Mouse (Mus musculus) heart, postnatal 14 days (tissue): ENCODE measurements at regions not wholly inside any gene's neighbourhood (a gene's known extent, or its start where the extent isn't known, plus 50 kb on each side); places are given as distances from the start of the nearest gene placed in this dataset.

ENCODE experiments used
- DNase-seq, 2 experiments: peaks; one replicate each; pipeline ENCODE4 v3.0.0; 2021 to 2022
- intact Hi-C: fragments of 180-260 bp; cut with DNase I; formaldehyde crosslinking; loops from one replicate; pipeline ENCODE4 v1.15.1; 2025

DNA sequence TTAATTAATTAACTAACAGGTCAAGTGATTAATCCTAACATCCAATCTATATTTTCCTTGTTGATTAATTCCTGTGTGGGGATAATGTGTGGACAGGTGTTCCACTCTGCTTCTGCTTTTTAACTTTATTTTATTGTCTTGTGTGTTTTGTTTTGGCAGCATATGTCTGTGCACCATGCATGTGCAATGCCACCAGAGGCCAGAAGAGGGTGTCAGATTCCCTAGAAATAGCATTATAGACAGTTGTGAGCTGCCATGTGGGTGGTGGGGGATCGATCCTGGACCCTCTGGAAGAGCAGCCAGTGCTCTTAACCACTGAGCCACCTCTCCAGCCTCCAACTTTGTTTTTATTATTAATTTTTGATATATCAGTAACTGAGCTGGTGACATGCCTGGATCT, 65.6 kb downstream of the En1 start:
- no peak for DNase-seq
- intact Hi-C loops = no loop called here

GRCm38 (mm10) chr1:120683532-120684245, 81.5 kb downstream of the En1 start:
- intact Hi-C loops = no loop called here
- no peak for DNase-seq

DNA sequence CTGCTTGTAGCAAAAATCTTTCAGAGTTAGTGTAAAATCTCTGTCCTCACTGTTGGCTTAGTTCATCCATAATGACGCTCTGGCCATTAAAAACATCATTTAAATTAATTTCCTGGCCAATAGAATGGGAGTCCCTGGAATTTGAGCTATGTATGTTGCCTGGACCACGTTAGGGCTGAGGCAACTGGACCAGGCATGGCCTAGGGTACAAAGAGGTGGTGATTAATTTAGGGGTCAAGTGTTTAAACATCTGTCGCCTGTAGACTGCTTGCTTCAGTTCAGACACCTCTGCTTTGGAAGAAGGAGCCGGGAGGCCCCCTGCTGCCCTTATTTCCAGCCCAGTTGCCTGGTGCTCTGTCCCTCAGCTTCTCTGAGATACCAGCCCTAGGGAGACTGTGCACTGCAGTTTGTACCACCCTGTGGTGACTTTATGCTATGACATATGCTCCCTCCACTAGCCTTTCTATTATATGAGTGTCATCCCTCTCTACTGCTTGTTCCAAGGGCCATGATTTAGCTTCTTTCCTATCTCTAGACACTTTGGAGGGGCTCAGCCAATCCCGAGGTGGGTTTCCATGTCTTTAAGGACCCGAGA, 83.5 kb downstream of the En1 start:
- intact Hi-C loops = no loop called here
- no peak for DNase-seq

GRCm38 (mm10) chr1:120691571-120691970, 89.4 kb downstream of the En1 start:
- intact Hi-C loops = no loop called here
- DNase-seq = no peak

DNA sequence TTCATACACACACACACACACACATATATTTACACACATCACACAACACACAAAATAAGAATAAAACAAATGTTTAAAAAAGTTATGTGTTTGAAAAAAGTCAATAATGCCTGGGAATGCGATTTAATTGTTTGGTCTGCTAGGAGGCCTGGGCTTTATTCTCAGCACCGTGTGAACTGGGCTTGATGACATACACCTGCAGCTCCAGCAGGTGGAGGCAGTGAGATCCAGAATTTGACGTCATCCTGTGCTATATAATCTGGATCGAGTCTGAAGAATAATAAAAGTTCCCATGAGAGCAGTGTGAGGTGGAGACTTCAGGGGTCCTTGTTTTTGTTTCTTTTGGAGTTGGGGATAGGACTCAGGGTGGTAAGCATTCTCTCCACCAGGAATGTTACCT, 96.0 kb downstream of the En1 start:
- intact Hi-C loops = no loop called here

DNA sequence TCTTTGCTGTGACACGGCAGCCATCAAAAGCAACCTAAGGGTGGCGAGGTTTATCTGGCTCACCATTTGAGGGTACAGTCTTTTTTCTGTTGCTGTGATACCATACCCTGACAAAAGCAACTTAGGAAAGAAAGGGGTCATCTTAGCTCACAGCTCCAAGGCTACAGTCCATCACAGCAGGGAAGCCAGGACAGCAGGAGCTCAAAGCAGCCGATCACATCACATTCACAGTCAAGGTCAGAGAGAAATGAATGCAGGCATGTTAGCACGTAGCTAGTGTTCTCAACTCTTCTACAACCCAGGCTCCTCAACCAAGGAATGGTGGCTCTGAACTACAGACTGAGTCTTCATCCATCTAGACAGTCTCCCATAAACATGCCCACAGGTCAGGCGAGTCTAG, 102.0 kb downstream of the En1 start:
- no peak for DNase-seq
- intact Hi-C loops = no loop called here

More for the DNA sequence above, 96.0 kb downstream of the En1 start:
- no peak for DNase-seq

DNA sequence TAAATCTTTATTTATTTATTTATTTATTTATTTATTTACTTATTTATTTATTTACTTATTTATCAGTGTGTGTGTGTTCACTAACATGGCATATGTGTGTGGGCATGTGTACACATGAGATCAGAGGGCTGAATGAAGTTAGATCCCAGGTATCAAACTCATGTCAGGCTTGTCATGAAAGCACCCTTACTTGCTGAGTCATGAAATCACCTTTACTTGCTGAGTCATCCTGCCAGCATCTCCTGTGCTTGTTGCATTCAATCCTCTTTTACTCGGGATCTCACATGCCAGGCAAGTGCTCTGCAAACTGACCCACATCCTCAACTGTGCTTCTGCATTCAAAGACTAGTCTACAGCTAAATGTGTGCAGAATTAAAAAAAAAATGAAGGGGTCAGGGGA, 103.8 kb downstream of the En1 start:
- no peak for DNase-seq
- intact Hi-C loops = no loop called here

GRCm38 (mm10) chr1:120708511-120708910, 106.3 kb downstream of the En1 start:
- DNase-seq = no peak
- intact Hi-C loops = no loop called here

- intact Hi-C loops = no loop called here
- no peak for DNase-seq
These were observed 113.1 kb downstream of the En1 start for GRCm38 (mm10) chr1:120715105-120715877.

DNA sequence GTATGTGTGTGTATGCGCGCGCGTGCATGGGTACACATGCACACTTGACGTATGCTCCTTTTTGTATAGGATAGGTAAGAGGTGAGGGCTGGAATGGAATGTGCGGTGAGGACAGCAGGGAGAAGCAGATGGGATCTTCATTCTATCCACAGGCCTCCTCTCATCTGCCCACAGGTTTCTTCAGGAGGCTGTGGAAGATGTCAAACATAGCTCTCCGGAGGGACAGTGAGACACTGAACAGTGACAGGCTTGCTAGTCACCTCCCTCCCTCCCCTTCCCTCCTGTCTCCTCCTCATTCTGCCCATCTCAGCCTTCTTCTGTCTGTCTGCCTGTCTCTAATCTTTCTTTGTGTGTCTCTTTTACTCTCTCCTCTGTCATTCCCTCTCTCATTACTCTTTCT, 124.6 kb downstream of the En1 start:
- DNase-seq = no peak
- intact Hi-C loops = no loop called here

GRCm38 (mm10) chr1:120727427-120727826, 125.2 kb downstream of the En1 start:
- no peak for DNase-seq
- intact Hi-C loops = no loop called here

DNA sequence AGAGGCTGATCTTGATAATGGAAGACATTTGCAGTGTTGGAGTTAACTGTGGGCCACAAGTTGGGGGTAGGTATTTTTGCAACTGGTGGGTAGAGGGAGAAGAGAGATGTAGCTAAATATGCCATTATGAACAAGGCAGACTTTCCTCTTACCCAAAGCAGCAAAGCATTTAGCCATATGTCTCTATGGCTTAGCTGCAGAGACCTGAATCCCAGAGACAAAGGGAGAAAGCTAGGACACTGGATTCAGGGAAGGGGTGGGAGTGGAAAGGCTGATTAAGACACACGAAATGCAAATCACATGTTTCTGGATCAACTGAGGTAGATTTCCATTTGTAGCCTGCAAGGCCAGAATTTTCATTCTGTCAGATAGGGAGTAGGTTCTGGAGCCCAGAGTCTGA, 129.8 kb downstream of the En1 start:
- no peak for DNase-seq
- intact Hi-C loops = no loop called here

DNA sequence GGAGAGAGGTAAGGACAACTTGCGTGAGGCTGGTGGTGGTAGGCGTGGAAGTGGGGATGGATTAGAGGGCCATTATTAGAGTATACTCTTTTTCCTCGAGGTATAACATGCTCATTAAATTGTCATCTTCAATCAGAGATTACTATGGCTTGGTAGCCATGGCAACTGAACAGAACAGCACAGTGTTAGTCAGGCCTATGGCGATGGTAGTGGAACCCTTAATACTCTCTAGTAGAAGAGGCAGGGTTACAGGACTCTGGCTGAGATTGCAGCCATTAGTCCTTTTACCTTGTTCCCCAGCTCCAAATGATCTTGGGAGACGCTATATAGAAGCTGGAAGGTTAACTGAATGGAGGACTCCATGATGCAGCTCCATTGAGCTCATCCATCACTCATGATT, 131.5 kb downstream of the En1 start:
- intact Hi-C loops = no loop called here
- DNase-seq = no peak

GRCm38 (mm10) chr1:120734846-120735245, 132.6 kb downstream of the En1 start:
- intact Hi-C loops = no loop called here
- no peak for DNase-seq

- DNase-seq = peak; percentile 13 to 39
- intact Hi-C loops = no loop called here
These were observed 137.3 kb downstream of the En1 start for GRCm38 (mm10) chr1:120739499-120739898.

DNA sequence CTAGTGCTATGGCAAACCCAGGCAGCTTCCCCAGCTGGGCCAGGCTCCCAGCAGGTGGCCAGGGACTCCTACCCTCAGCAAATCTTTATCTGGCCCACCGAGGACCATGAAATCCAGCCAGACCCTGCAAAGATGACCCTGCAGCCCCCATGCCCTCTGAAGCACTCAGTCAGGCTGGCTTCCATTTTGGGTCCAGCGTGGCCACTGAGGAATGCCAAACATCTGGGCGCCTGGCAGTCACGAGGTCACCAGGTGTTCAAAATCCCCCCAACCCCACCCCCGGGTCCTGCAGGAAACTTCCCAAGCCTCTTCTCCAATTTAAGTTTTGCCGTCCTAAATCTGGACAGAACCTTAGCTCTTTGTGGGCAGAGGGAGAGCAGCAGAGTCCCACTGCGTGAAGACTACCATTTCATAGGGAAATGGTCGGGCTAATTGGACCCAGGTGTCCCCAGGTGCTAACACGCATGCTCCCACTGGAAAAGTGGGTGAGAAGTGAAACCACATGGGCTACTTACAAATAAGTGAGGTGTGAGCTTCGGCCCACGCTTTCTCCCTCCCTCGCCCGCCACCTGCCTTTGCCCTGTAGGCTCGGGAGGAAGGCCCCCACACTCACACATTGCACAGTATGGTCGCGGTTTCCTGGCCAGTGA, 139.0 kb downstream of the En1 start:
- no peak for DNase-seq
- intact Hi-C loops = no loop called here

DNA sequence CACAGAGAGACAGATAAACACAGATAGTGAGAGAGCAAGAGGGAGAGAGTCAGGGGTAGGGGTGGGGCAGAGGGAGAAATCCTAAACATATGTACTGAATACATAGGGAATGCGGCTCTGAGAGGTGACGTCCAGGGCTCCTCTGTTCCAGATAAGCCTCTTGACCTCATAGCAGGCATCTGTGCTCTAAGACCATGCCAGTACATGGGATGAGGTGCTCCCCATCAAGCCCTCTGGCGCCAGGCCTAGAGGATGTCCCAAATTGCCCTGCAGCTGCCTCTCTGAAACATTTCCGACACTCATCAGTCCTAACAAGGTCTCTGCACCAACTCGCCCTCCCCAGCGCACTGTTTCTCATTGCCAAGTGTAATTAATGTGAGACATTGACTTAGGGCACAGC, 146.7 kb downstream of the En1 start:
- DNase-seq = peak; percentile 42 to 70
- intact Hi-C loops = no loop called here

DNA sequence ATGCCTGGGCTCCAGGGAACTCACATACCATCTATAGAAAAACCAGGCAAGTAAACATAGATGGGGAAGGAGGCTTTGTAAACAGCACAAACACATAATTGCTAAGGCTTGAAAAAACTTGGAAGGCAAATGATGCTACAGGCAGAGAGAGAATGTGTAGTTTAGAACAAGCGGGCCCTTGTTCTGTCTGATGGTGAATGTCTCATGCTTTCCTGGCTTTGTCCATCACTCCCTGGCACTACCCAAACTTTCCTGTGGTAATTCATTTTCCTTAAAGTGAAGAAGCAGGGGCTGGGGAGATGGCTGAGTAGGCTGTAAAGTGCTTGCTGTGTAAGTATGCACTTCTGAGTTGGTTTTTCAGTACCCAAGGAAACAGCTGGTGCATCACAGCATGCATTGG, 151.2 kb downstream of the En1 start:
- intact Hi-C loops = no loop called here
- DNase-seq = no peak

DNA sequence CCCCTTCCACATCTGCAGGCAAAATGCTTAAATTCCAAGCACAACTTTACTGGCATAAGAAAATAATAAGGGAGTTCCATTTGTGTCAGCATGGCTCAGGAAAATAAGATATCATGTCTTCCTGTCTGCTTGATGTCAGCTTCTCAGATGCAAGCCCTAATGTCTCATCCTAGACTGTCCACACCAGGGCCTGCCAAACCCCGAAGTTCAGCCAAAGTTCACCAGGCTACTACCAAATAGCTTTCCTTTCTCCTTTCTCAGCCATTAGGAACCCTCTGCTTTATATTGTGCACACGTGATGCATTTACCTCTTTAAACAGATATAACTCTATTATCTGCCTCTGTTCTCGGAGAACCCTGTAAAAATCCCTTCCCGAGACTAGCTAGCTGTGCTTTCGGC, 152.1 kb downstream of the En1 start:
- DNase-seq = peak in 1 of 2 experiments; percentile 66
- intact Hi-C loops = no loop called here

- intact Hi-C loops = loop anchor here (5.0 kb wide), 1 partner anchor 150 kb away; no protein-coding TSS in a partner anchor
- peak; percentile 65 to 75 for DNase-seq
These were observed 155.1 kb downstream of the En1 start for GRCm38 (mm10) chr1:120757283-120757821.

DNA sequence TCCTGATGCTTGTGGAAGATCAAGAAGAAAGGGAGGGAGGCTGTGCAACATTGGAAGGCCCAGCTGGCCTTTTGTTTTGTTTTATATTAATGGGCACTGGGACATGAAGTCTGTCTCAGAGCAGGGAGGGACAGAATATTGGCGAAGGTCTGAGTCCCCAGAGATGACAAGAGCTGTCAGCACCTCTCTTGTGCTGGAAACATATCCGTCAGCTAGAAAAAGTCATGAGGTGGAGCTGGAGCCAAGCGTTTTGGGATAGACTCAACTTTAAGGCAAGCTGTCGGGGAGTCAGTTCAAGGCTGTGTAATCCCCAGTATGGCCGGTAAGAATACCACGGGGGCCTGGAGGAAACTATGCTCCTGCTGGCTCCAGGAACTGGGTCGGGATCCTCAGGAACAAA, 156.0 kb downstream of the En1 start:
- intact Hi-C loops = loop anchor here (5.0 kb wide), 1 partner anchor 151 kb away; no protein-coding TSS in a partner anchor

More for the DNA sequence above, 156.0 kb downstream of the En1 start:
- peak; percentile 70 to 81 for DNase-seq
